Mouse (Mus musculus) neural tube, embryonic 15.5 days (tissue): ENCODE measurements around the gene Ccdc96. TPM values are rescaled to one million over a fixed set of nuclear protein-coding genes. Genes with fewer than 3 reads are reported as not detected.

ENCODE experiments used
- ATAC-seq: fragments of 200-750 bp; cut with Nextera tagmentation; 2 replicates; pipeline ENCODE4 v1.8.0; 2017; ENCODE audit warnings: mild to moderate bottlenecking, moderate TSS enrichment, moderate library complexity; ENCODE audit not compliant: low FRiP score
- H3K27ac ChIP-seq: fragments of 300-500 bp; sonication (generic); replicated peaks from 2 replicates; pipeline ENCODE4 v1.5.1; 2015; ENCODE audit warnings: mild to moderate bottlenecking, inconsistent platforms
- H3K27me3 ChIP-seq: fragments of 300-500 bp; sonication (generic); replicated peaks from 2 replicates; pipeline ENCODE4 v1.6.1; 2015; ENCODE audit warnings: inconsistent platforms
- H3K36me3 ChIP-seq: fragments of 300-500 bp; sonication (generic); 2 replicates; pipeline ENCODE4 v1.6.1; 2015; ENCODE audit warnings: inconsistent platforms
- H3K4me1 ChIP-seq: fragments of 300-500 bp; sonication (generic); 2 replicates; pipeline ENCODE4 v1.6.1; 2015; ENCODE audit warnings: inconsistent platforms
- H3K4me2 ChIP-seq: fragments of 300-500 bp; sonication (generic); 2 replicates; pipeline ENCODE4 v1.6.1; 2015; ENCODE audit warnings: inconsistent platforms, mild to moderate bottlenecking, moderate library complexity
- H3K4me3 ChIP-seq: fragments of 300-500 bp; sonication (generic); replicated peaks from 2 replicates; pipeline ENCODE4 v1.5.1; 2015; ENCODE audit warnings: mild to moderate bottlenecking, inconsistent platforms
- H3K9ac ChIP-seq: fragments of 300-500 bp; sonication (generic); replicated peaks from 2 replicates; pipeline ENCODE4 v1.6.1; 2015; ENCODE audit warnings: mild to moderate bottlenecking, inconsistent platforms
- H3K9me3 ChIP-seq: fragments of 300-500 bp; sonication (generic); replicated peaks from 2 replicates; pipeline ENCODE4 v1.6.1; 2016; ENCODE audit warnings: inconsistent platforms
- WGBS: fragments of 180-500 bp; shearing (Covaris S2); methylation state at CpG from one replicate; pipeline ENCODE4 v1.1.7; 2015; ENCODE audit warnings: mixed read lengths; 5-methylcytosine and 5-hydroxymethylcytosine counted together
- polyA plus RNA-seq: library from polyadenylated mRNA; unstranded; fragments of >200 nt; fragmentation: Nextera tagmentation; extraction: Ambion mirVana; gene quantifications from 2 replicates; pipeline ENCODE4 v1.2.1, GENCODE M21; 2015

Ccdc96 gene
- polyA plus RNA-seq, 1 experiment from 2014 or later: 3.0 TPM

- H3K27ac ChIP-seq: no peak overlapping the region
- no peak for ATAC-seq
- no peak overlapping the region for H3K9ac ChIP-seq
- H3K4me2 ChIP-seq: no peak overlapping the region
- H3K4me3 ChIP-seq: no peak overlapping the region
- peaks cover 23% of the 10 kb centered on the region for H3K36me3 ChIP-seq
- no peaks in the 10 kb centered on the region for H3K9me3 ChIP-seq
- no peaks in the 10 kb centered on the region for H3K27me3 ChIP-seq
- H3K4me1 ChIP-seq: peaks cover 36% of the 10 kb centered on the region
- WGBS: 92% methylated on average over 3 of the region's 3 CpGs
These were observed 6.9 kb upstream of the Ccdc96 start for GRCm38 (mm10) chr5:36477486-36477885.

- ATAC-seq: no peak
- Histone ChIP-seq H3K9me3 (no peaks in the 10 kb centered on the region), H3K27ac (no peak overlapping the region), H3K9ac (no peak overlapping the region), H3K4me2 (no peak overlapping the region), H3K36me3 (peaks cover 13% of the 10 kb centered on the region), H3K27me3 (no peaks in the 10 kb centered on the region), H3K4me1 (peaks cover 45% of the 10 kb centered on the region), H3K4me3 (no peak overlapping the region)
- 95% methylated on average over 6 of the region's 6 CpGs for WGBS
These were observed 5.6 kb upstream of the Ccdc96 start for GRCm38 (mm10) chr5:36478540-36479420.

- Histone ChIP-seq H3K27ac (no peak overlapping the region), H3K4me1 (peaks cover 47% of the 10 kb centered on the region), H3K4me3 (no peak overlapping the region), H3K9ac (no peak overlapping the region), H3K36me3 (peaks cover 8% of the 10 kb centered on the region; the same call in 1 of the 2 replicates), H3K9me3 (no peaks in the 10 kb centered on the region), H3K4me2 (no peak overlapping the region), H3K27me3 (no peaks in the 10 kb centered on the region)
- 77% methylated on average over 2 of the region's 2 CpGs for WGBS
- ATAC-seq: no peak
These were observed 4.7 kb upstream of the Ccdc96 start for GRCm38 (mm10) chr5:36479735-36480134.

GRCm38 (mm10) chr5:36480398-36480797, 4.0 kb upstream of the Ccdc96 start:
- WGBS: 92% methylated on average over 4 of the region's 4 CpGs
- Histone ChIP-seq H3K4me2 (no peak overlapping the region), H3K27me3 (no peaks in the 10 kb centered on the region), H3K9ac (no peak overlapping the region), H3K9me3 (no peaks in the 10 kb centered on the region), H3K4me3 (no peak overlapping the region), H3K27ac (no peak overlapping the region), H3K36me3 (peaks cover 8% of the 10 kb centered on the region; the same call in 1 of the 2 replicates), H3K4me1 (peaks cover 53% of the 10 kb centered on the region)
- ATAC-seq: no peak

- H3K4me1 ChIP-seq: peaks cover 58% of the 10 kb centered on the region
- no peaks in the 10 kb centered on the region for H3K9me3 ChIP-seq
- no peak overlapping the region for H3K27ac ChIP-seq
- peaks cover 8% of the 10 kb centered on the region; the same call in 1 of the 2 replicates for H3K36me3 ChIP-seq
- H3K9ac ChIP-seq: no peak overlapping the region
- WGBS: 81% methylated on average over 1 of the region's 1 CpGs
- H3K27me3 ChIP-seq: no peaks in the 10 kb centered on the region
- H3K4me2 ChIP-seq: peak overlapping the region; percentile 66; the same call in 1 of the 2 replicates
- ATAC-seq: no peak
- H3K4me3 ChIP-seq: no peak overlapping the region
These were observed 3.3 kb upstream of the Ccdc96 start for GRCm38 (mm10) chr5:36481114-36481513.

- no peak for ATAC-seq
- H3K4me3 ChIP-seq: peak overlapping the region; percentile 62
- no peaks in the 10 kb centered on the region for H3K9me3 ChIP-seq
- peak overlapping the region; percentile 67 for H3K9ac ChIP-seq
- H3K36me3 ChIP-seq: 0 out of 2 replicates have a peak, but pooled peaks cover 3% of the 10 kb centered on the region
- peaks cover 55% of the 10 kb centered on the region for H3K4me1 ChIP-seq
- WGBS: 1% methylated on average over 53 of the region's 58 CpGs
- no peaks in the 10 kb centered on the region for H3K27me3 ChIP-seq
- H3K27ac ChIP-seq: peak overlapping the region; percentile 76
- peak overlapping the region; percentile 66 for H3K4me2 ChIP-seq
These were observed 936 bp upstream of the Ccdc96 start for GRCm38 (mm10) chr5:36483203-36484101.

- Histone ChIP-seq H3K9me3 (no peaks in the 10 kb centered on the region), H3K4me1 (peaks cover 46% of the 10 kb centered on the region), H3K4me3 (peak overlapping the region; percentile 62), H3K36me3 (0 out of 2 replicates have a peak, but pooled peaks cover 3% of the 10 kb centered on the region), H3K27me3 (no peaks in the 10 kb centered on the region), H3K9ac (peak overlapping the region; percentile 43), H3K27ac (no peak overlapping the region), H3K4me2 (peak overlapping the region; percentile 92)
- 43% methylated on average over 19 of the region's 19 CpGs for WGBS
- no peak for ATAC-seq
These were observed 918 bp downstream of the Ccdc96 start for GRCm38 (mm10) chr5:36485306-36485705.

- Histone ChIP-seq H3K4me3 (no peak overlapping the region), H3K36me3 (peaks cover 35% of the 10 kb centered on the region), H3K27ac (no peak overlapping the region), H3K9ac (no peak overlapping the region), H3K4me1 (peaks cover 16% of the 10 kb centered on the region), H3K27me3 (no peaks in the 10 kb centered on the region), H3K4me2 (no peak overlapping the region), H3K9me3 (no peaks in the 10 kb centered on the region)
- 59% methylated on average over 2 of the region's 2 CpGs for WGBS
- ATAC-seq: no peak
These were observed 4.8 kb downstream of the Ccdc96 start for GRCm38 (mm10) chr5:36489225-36489624.

- ATAC-seq: no peak
- H3K27me3 ChIP-seq: no peaks in the 10 kb centered on the region
- 91% methylated on average over 6 of the region's 6 CpGs for WGBS
- 0 out of 2 replicates have a peak, but pooled peaks cover 3% of the 10 kb centered on the region for H3K4me1 ChIP-seq
- no peak overlapping the region for H3K4me2 ChIP-seq
- no peak overlapping the region for H3K27ac ChIP-seq
- peaks cover 68% of the 10 kb centered on the region for H3K36me3 ChIP-seq
- no peak overlapping the region for H3K4me3 ChIP-seq
- H3K9me3 ChIP-seq: no peaks in the 10 kb centered on the region
- H3K9ac ChIP-seq: no peak overlapping the region
These were observed 9.5 kb downstream of the Ccdc96 start for GRCm38 (mm10) chr5:36493919-36494318.

- no peak for ATAC-seq
- Histone ChIP-seq H3K36me3 (peaks cover 74% of the 10 kb centered on the region), H3K27me3 (no peaks in the 10 kb centered on the region), H3K9me3 (no peaks in the 10 kb centered on the region), H3K4me1 (no peaks in the 10 kb centered on the region), H3K9ac (no peak overlapping the region), H3K4me2 (no peak overlapping the region), H3K4me3 (no peak overlapping the region), H3K27ac (no peak overlapping the region)
- 97% methylated on average over 9 of the region's 9 CpGs for WGBS
These were observed 10.3 kb downstream of the Ccdc96 start for GRCm38 (mm10) chr5:36494709-36495108.

GRCm38 (mm10) chr5:36505235-36505634, 20.8 kb downstream of the Ccdc96 start:
- Histone ChIP-seq H3K36me3 (peaks cover 93% of the 10 kb centered on the region), H3K27ac (no peak overlapping the region), H3K9me3 (no peaks in the 10 kb centered on the region), H3K27me3 (no peaks in the 10 kb centered on the region), H3K4me1 (no peaks in the 10 kb centered on the region), H3K9ac (no peak overlapping the region), H3K4me2 (no peak overlapping the region), H3K4me3 (no peak overlapping the region)
- 89% methylated on average over 7 of the region's 7 CpGs for WGBS
- no peak for ATAC-seq
